Mouse (Mus musculus) limb, embryonic 11.5 days (tissue): Measurements from ENCODE around the gene Sh3bp2. TPM values are rescaled to one million over a fixed set of nuclear protein-coding genes. Genes with fewer than 3 reads are reported as not detected.

ENCODE experiments used
- ATAC-seq: fragments of 200-750 bp; cut with Nextera tagmentation; 2 replicates; pipeline ENCODE4 v1.8.0; 2017; ENCODE audit warnings: low read depth; ENCODE audit not compliant: insufficient number of reproducible peaks, low FRiP score, low TSS enrichment
- DNase-seq: peaks from one replicate; pipeline ENCODE4 v3.0.0-alpha.2; 2015; ENCODE audit warnings: low spot score
- H3K27ac ChIP-seq: fragments of 300-500 bp; sonication (generic); replicated peaks from 2 replicates; pipeline ENCODE4 v1.5.1; 2014; ENCODE audit warnings: low read depth, mild to moderate bottlenecking, low read length
- H3K27me3 ChIP-seq: fragments of 300-500 bp; sonication (generic); 2 replicates; pipeline ENCODE4 v1.6.1; 2014; ENCODE audit warnings: mild to moderate bottlenecking, low read length, mixed read lengths; ENCODE audit not compliant: control insufficient read depth, insufficient read depth
- H3K36me3 ChIP-seq: fragments of 300-500 bp; sonication (generic); 2 replicates; pipeline ENCODE4 v1.6.1; 2014; ENCODE audit warnings: mild to moderate bottlenecking, low read length, moderate library complexity, mixed read lengths; ENCODE audit not compliant: control insufficient read depth, insufficient read depth
- H3K4me1 ChIP-seq: fragments of 300-500 bp; sonication (generic); 2 replicates; pipeline ENCODE4 v1.6.1; 2014; ENCODE audit warnings: low read length, mixed read lengths; ENCODE audit not compliant: control insufficient read depth, insufficient read depth
- H3K4me2 ChIP-seq: fragments of 300-500 bp; sonication (generic); 2 replicates; pipeline ENCODE4 v1.6.1; 2014; ENCODE audit warnings: low read depth, mild to moderate bottlenecking, moderate library complexity; ENCODE audit not compliant: severe bottlenecking
- H3K4me3 ChIP-seq: fragments of 300-500 bp; sonication (generic); 2 replicates; pipeline ENCODE4 v1.5.1; 2014; ENCODE audit warnings: low read depth, low read length
- H3K9ac ChIP-seq: fragments of 300-500 bp; sonication (generic); 2 replicates; pipeline ENCODE4 v1.6.1; 2014; ENCODE audit warnings: mild to moderate bottlenecking, low read length
- H3K9me3 ChIP-seq: fragments of 300-500 bp; sonication (generic); 2 replicates; pipeline ENCODE4 v1.6.1; 2016; ENCODE audit warnings: low read length; ENCODE audit not compliant: control insufficient read depth
- WGBS: fragments of 180-500 bp; shearing (Covaris S2); extraction: QIAGEN DNeasy Blood & Tissue Kit; methylation state at CpG from one replicate; pipeline ENCODE4 v1.1.7; 2014; 5-methylcytosine and 5-hydroxymethylcytosine counted together
- microRNA-seq: library from miRNA; unstranded; fragments of <30 nt; microRNA quantifications from one replicate; pipeline ENCODE4, GENCODE M21; 2016
- polyA plus RNA-seq: library from polyadenylated mRNA; unstranded; fragments of >200 nt; fragmentation: Nextera tagmentation; extraction: Ambion mirVana; gene quantifications from 2 replicates; pipeline ENCODE4 v1.2.1, GENCODE M21; 2014

Gene Sh3bp2
- polyA plus RNA-seq, 1 experiment from 2014 or later, result 7.5 TPM

DNA sequence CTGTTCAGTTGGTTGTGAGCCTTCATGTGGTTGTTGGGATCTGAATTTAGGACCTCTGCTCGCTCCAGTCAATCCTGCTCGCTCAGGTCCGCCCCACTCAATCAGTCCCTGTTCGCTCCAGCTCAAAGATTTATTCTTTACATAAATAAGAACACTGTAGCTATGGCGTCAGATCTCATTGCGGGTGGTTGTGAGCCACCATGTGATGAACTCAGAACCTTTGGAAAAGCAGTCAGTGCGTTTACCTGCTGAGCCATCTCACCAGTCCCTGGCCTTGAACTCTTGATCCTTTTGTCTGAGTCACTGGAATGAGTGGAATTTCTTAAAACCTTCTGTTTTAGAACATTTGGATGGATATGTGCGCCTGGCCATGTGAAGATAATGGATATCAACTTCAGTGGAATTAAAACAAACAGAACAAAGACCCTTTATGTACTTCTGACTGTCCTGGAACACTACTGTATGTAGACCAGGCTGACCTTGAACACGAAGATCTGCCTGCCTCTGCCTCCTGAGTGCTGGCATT is 67.6 kb downstream of the Sh3bp2 start:
- H3K27me3 ChIP-seq, result no peaks in the 10 kb centered on the region
- peaks cover 3% of the 10 kb centered on the region; the same call in 1 of the 2 replicates for H3K4me1 ChIP-seq
- no peak for DNase-seq
- H3K36me3 ChIP-seq, result peaks cover 5% of the 10 kb centered on the region; the same call in 1 of the 2 replicates
- no peak for ATAC-seq
- 97% methylated on average over 9 of the region's 9 CpGs for WGBS
- H3K4me3 ChIP-seq, result no peak overlapping the region
- H3K4me2 ChIP-seq, result no peak overlapping the region
- no peak overlapping the region for H3K27ac ChIP-seq
- H3K9ac ChIP-seq, result no peak overlapping the region
- no peaks in the 10 kb centered on the region for H3K9me3 ChIP-seq

DNA sequence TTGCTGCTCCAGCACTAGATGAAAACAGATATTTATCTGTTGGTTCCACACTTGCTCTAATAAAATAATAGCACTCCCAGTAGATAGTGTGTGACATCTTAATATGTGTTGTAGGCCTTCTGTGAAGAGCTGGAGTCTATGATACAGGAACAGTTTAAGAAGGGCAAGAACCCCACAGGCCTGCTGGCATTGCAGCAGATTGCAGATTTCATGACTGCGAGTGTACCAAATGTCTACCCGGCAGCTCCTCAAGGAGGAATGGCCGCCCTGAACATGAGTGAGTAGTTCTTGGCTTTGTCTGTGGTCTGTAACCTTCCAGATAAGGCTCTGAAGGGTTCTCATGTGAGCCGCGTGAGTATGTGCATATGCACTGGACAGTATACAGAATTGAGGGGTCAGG is 78.9 kb downstream of the Sh3bp2 start:
- Histone ChIP-seq H3K9me3 (no peaks in the 10 kb centered on the region), H3K9ac (no peak overlapping the region), H3K36me3 (peaks cover 2% of the 10 kb centered on the region; the same call in 1 of the 2 replicates), H3K4me3 (no peak overlapping the region), H3K4me2 (no peak overlapping the region), H3K4me1 (no peaks in the 10 kb centered on the region), H3K27ac (no peak overlapping the region), H3K27me3 (no peaks in the 10 kb centered on the region)
- 95% methylated on average over 5 of the region's 5 CpGs for WGBS
- DNase-seq (no peak), ATAC-seq (no peak)

DNA sequence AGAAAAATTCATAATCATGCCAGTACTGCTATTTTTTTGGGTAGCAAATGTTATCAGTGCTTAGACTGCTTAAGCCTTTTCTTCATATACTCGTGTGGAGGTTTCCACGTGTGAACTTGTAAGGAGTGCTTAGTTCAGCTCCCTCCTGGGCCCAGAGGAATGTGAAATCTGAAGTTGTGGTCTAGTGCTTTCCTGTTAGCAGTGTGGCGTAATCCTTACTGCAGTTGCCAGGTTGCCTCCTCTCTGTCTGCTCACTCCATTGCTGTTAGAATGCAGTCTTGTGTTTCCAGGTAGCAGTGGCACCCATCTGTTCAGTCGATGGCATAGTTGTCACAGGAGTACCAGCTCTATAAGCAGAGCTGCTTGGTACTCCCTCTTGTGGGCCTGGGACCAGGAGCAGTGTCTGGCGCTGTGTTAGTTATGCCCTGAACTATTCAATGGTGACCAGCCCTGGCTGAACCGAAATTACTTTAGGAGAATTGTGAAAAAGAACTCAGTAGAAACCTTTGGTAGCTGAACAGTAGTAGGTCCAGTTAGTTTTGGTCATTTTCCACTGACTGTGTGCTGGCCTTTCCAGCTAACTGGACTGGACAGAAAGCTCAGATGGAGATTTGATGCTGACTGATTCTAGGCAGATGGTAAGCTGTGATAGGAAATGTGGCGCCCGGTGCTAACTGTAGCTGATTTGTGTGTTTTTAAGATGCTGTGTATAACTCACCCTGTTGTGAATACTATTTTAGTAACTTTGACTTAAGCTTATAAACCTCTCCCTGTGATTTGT is 81.7 kb downstream of the Sh3bp2 start:
- Histone ChIP-seq H3K4me2 (no peak overlapping the region), H3K27ac (no peak overlapping the region), H3K9ac (no peak overlapping the region), H3K9me3 (no peaks in the 10 kb centered on the region), H3K4me1 (no peaks in the 10 kb centered on the region), H3K4me3 (no peak overlapping the region), H3K36me3 (peaks cover 2% of the 10 kb centered on the region; the same call in 1 of the 2 replicates), H3K27me3 (no peaks in the 10 kb centered on the region)
- 83% methylated on average over 8 of the region's 8 CpGs for WGBS
- ATAC-seq, result no peak
- no peak for DNase-seq

- 83% methylated on average over 3 of the region's 3 CpGs for WGBS
- H3K9me3 ChIP-seq, result no peaks in the 10 kb centered on the region
- no peaks in the 10 kb centered on the region for H3K4me1 ChIP-seq
- H3K4me3 ChIP-seq, result no peak overlapping the region
- ATAC-seq, result no peak
- DNase-seq, result no peak
- H3K9ac ChIP-seq, result no peak overlapping the region
- H3K27me3 ChIP-seq, result no peaks in the 10 kb centered on the region
- peaks cover 2% of the 10 kb centered on the region; the same call in 1 of the 2 replicates for H3K36me3 ChIP-seq
- H3K27ac ChIP-seq, result no peak overlapping the region
- H3K4me2 ChIP-seq, result no peak overlapping the region
These were observed 82.6 kb downstream of the Sh3bp2 start for GRCm38 (mm10) chr5:34608226-34608625.

GRCm38 (mm10) chr5:34609966-34610365 is 84.3 kb downstream of the Sh3bp2 start:
- H3K4me3 ChIP-seq, result no peak overlapping the region
- no peak overlapping the region for H3K27ac ChIP-seq
- no peak for ATAC-seq
- no peak overlapping the region for H3K9ac ChIP-seq
- peaks cover 10% of the 10 kb centered on the region; the same call in 1 of the 2 replicates for H3K36me3 ChIP-seq
- no peaks in the 10 kb centered on the region for H3K9me3 ChIP-seq
- 90% methylated on average over 4 of the region's 4 CpGs for WGBS
- no peaks in the 10 kb centered on the region for H3K27me3 ChIP-seq
- no peak overlapping the region for H3K4me2 ChIP-seq
- DNase-seq, result no peak
- H3K4me1 ChIP-seq, result no peaks in the 10 kb centered on the region

Small RNA genes lying within 50 kb of the gene (microRNA-seq; reads per million reads assigned to microRNA genes)
- 0.92 reads per million for gene Mir7036b

Other genes starting within 250 kb of the Sh3bp2 start
- gene Zfyve28, start 237.4 kb upstream of the Sh3bp2 start, polyA plus RNA-seq, result 0.37 and 0.61 TPM in 2 replicates
- not detected in 2 replicates for gene Cfap99, start 237.2 kb upstream of the Sh3bp2 start, polyA plus RNA-seq
- gene Rnf4, start 189.5 kb upstream of the Sh3bp2 start, polyA plus RNA-seq, result 187 and 206 TPM in 2 replicates
- 15.3 and 16.5 TPM in 2 replicates for gene Fam193a, start 155.9 kb upstream of the Sh3bp2 start, polyA plus RNA-seq
- 4.1 and 4.4 TPM in 2 replicates for gene Tnip2, start 11.8 kb upstream of the Sh3bp2 start, polyA plus RNA-seq
- gene Add1, start 47.8 kb downstream of the Sh3bp2 start, polyA plus RNA-seq, result 149 and 155 TPM in 2 replicates
- 103 TPM in 2 replicates for gene Mfsd10, start 111.4 kb downstream of the Sh3bp2 start, polyA plus RNA-seq
- gene Nop14, start 134.3 kb downstream of the Sh3bp2 start, polyA plus RNA-seq, result 36.3 and 37.2 TPM in 2 replicates
- 1.4 and 2.5 TPM in 2 replicates for gene Grk4, start 134.5 kb downstream of the Sh3bp2 start, polyA plus RNA-seq
- gene Htt, start 235.9 kb downstream of the Sh3bp2 start, polyA plus RNA-seq, result 15.0 and 16.4 TPM in 2 replicates